Mouse (Mus musculus): Measurements from ENCODE around the gene Slc7a8. TPM values are rescaled to one million over a fixed set of nuclear protein-coding genes. Genes with fewer than 3 reads are reported as not detected.

The Slc7a8 gene
- polyA plus RNA-seq, 1 experiment from 2014 or later, result 4.9 TPM

- no peaks in the 10 kb centered on the region for H3K4me1 ChIP-seq (ENCODE audit: control insufficient read depth, low read depth, low read length)
- H3K4me3 ChIP-seq (ENCODE audit: low read depth, low read length), result no peak overlapping the region
- no peaks in the 10 kb centered on the region for H3K9me3 ChIP-seq (replicated peaks; ENCODE audit: control insufficient read depth, low read length)
- no peak overlapping the region for H3K9ac ChIP-seq (ENCODE audit: low read depth, low read length)
- H3K4me2 ChIP-seq (ENCODE audit: low read depth, low read length), result no peak overlapping the region
- H3K27me3 ChIP-seq (ENCODE audit: control insufficient read depth, insufficient read depth, low read depth, low read length), result no peaks in the 10 kb centered on the region
- no peak for ATAC-seq (ENCODE audit: low read depth)
- H3K36me3 ChIP-seq (ENCODE audit: control insufficient read depth, insufficient read depth), result no peaks in the 10 kb centered on the region
- 63% methylated on average over 14 of the region's 14 CpGs for WGBS (ENCODE audit: insufficient replicate concordance)
- no peak overlapping the region for H3K27ac ChIP-seq (ENCODE audit: low read length)
Observed at GRCm38 (mm10) chr14:54736555-54737552, 44.9 kb downstream of the Slc7a8 start.

- Histone ChIP-seq H3K4me3 (ENCODE audit: low read depth, low read length) (no peak overlapping the region), H3K27me3 (ENCODE audit: control insufficient read depth, insufficient read depth, low read depth, low read length) (no peaks in the 10 kb centered on the region), H3K4me2 (ENCODE audit: low read depth, low read length) (no peak overlapping the region), H3K36me3 (ENCODE audit: control insufficient read depth, insufficient read depth) (no peaks in the 10 kb centered on the region), H3K27ac (ENCODE audit: low read length) (no peak overlapping the region), H3K9ac (ENCODE audit: low read depth, low read length) (no peak overlapping the region), H3K9me3 (replicated peaks; ENCODE audit: control insufficient read depth, low read length) (no peaks in the 10 kb centered on the region), H3K4me1 (ENCODE audit: control insufficient read depth, low read depth, low read length) (no peaks in the 10 kb centered on the region)
- 39% methylated on average over 4 of the region's 4 CpGs for WGBS (ENCODE audit: insufficient replicate concordance)
- no peak for ATAC-seq (ENCODE audit: low read depth)
Observed at GRCm38 (mm10) chr14:54735221-54735620, 46.5 kb downstream of the Slc7a8 start.

- WGBS (ENCODE audit: insufficient replicate concordance), result 61% methylated on average over 4 of the region's 4 CpGs
Observed at GRCm38 (mm10) chr14:54734004-54734403, 47.7 kb downstream of the Slc7a8 start.

DNA sequence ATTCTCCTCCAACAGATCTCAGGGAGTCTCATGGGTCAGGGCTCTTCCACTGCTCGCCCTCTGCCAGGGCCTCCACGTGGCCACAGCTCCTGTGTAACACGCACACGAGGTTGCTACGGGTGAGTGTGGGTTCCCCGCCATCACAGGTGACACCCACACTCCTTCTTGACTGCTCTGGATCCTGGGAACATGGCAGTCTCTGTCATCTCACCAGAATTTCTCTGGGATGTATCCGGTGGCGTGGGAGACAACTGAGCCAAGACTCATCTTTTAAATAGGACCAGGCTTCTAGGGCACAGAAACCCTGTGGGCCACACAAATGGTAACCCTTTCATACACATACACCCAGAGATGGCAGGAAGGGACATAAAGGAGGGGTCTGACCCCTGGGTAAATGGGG lies 49.5 kb downstream of the Slc7a8 start:
- no peak for ATAC-seq (ENCODE audit: low read depth)
- Histone ChIP-seq H3K4me2 (ENCODE audit: low read depth, low read length) (no peak overlapping the region), H3K9ac (ENCODE audit: low read depth, low read length) (no peak overlapping the region), H3K4me1 (ENCODE audit: control insufficient read depth, low read depth, low read length) (no peaks in the 10 kb centered on the region), H3K9me3 (replicated peaks; ENCODE audit: control insufficient read depth, low read length) (no peaks in the 10 kb centered on the region), H3K4me3 (ENCODE audit: low read depth, low read length) (no peak overlapping the region), H3K27me3 (ENCODE audit: control insufficient read depth, insufficient read depth, low read depth, low read length) (no peaks in the 10 kb centered on the region), H3K27ac (ENCODE audit: low read length) (no peak overlapping the region), H3K36me3 (ENCODE audit: control insufficient read depth, insufficient read depth) (no peaks in the 10 kb centered on the region)
- WGBS (ENCODE audit: insufficient replicate concordance), result 67% methylated on average over 8 of the region's 8 CpGs

More at GRCm38 (mm10) chr14:54734004-54734403, 47.7 kb downstream of the Slc7a8 start:
- H3K27ac ChIP-seq (ENCODE audit: low read length), result no peak overlapping the region
- no peak for ATAC-seq (ENCODE audit: low read depth)
- no peaks in the 10 kb centered on the region for H3K27me3 ChIP-seq (ENCODE audit: control insufficient read depth, insufficient read depth, low read depth, low read length)
- no peaks in the 10 kb centered on the region for H3K36me3 ChIP-seq (ENCODE audit: control insufficient read depth, insufficient read depth)
- no peaks in the 10 kb centered on the region for H3K4me1 ChIP-seq (ENCODE audit: control insufficient read depth, low read depth, low read length)
- no peak overlapping the region for H3K4me2 ChIP-seq (ENCODE audit: low read depth, low read length)
- no peak overlapping the region for H3K4me3 ChIP-seq (ENCODE audit: low read depth, low read length)
- H3K9me3 ChIP-seq (replicated peaks; ENCODE audit: control insufficient read depth, low read length), result no peaks in the 10 kb centered on the region
- H3K9ac ChIP-seq (ENCODE audit: low read depth, low read length), result no peak overlapping the region

GRCm38 (mm10) chr14:54730305-54730704 lies 51.4 kb downstream of the Slc7a8 start:
- H3K27ac ChIP-seq (ENCODE audit: low read length), result no peak overlapping the region
- WGBS (ENCODE audit: insufficient replicate concordance), result 79% methylated on average over 6 of the region's 6 CpGs
- ATAC-seq (ENCODE audit: low read depth), result no peak
- no peak overlapping the region for H3K9ac ChIP-seq (ENCODE audit: low read depth, low read length)
- H3K4me3 ChIP-seq (ENCODE audit: low read depth, low read length), result no peak overlapping the region
- H3K36me3 ChIP-seq (ENCODE audit: control insufficient read depth, insufficient read depth), result no peaks in the 10 kb centered on the region
- no peak overlapping the region for H3K4me2 ChIP-seq (ENCODE audit: low read depth, low read length)
- H3K9me3 ChIP-seq (replicated peaks; ENCODE audit: control insufficient read depth, low read length), result no peaks in the 10 kb centered on the region
- H3K4me1 ChIP-seq (ENCODE audit: control insufficient read depth, low read depth, low read length), result no peaks in the 10 kb centered on the region
- no peaks in the 10 kb centered on the region for H3K27me3 ChIP-seq (ENCODE audit: control insufficient read depth, insufficient read depth, low read depth, low read length)

DNA sequence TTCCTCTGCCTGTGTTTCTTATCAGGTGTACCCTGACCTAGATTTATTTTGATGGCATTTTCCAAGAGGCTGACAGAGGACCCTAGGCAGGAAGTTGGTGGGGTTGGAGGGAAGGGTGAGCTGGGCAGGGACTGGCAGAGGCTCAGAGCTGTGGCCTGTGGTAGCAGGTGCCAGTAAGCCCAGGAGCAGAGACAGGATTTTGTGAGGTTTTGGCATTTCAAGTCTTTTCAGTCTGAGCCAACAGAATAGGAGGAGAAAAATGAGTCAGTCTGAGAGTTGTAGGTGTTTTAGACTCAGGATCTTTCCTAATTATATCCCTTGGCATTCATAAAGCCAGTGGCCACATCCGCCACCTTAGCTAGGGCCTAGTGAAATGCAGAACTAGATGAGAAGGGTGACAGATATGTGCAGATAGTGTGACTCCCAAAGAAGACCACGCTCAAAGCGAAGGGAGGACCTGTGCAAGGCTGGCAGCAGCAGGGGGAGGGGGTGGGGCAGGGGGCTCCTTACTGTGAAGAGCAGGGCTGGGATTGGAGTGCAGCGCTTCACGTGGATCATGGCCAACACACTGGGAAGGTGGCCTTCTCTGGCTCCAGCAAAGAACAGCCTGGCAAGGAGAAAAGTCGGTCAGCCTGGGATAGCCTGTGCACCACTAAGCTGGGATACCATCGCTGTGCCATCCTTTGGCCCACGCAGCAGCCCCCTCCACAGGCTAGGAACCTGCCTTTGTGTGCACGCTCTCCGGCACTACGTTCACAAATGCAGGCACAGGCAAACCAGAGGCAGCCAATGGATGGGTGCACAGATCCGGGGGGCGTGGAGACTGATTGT lies 52.7 kb downstream of the Slc7a8 start:
- H3K4me1 ChIP-seq (ENCODE audit: control insufficient read depth, low read depth, low read length), result no peaks in the 10 kb centered on the region
- no peaks in the 10 kb centered on the region for H3K27me3 ChIP-seq (ENCODE audit: control insufficient read depth, insufficient read depth, low read depth, low read length)
- no peak overlapping the region for H3K9ac ChIP-seq (ENCODE audit: low read depth, low read length)
- no peak overlapping the region for H3K27ac ChIP-seq (ENCODE audit: low read length)
- no peaks in the 10 kb centered on the region for H3K36me3 ChIP-seq (ENCODE audit: control insufficient read depth, insufficient read depth)
- no peaks in the 10 kb centered on the region for H3K9me3 ChIP-seq (replicated peaks; ENCODE audit: control insufficient read depth, low read length)
- ATAC-seq (ENCODE audit: low read depth), result no peak
- no peak overlapping the region for H3K4me2 ChIP-seq (ENCODE audit: low read depth, low read length)
- WGBS (ENCODE audit: insufficient replicate concordance), result 74% methylated on average over 13 of the region's 13 CpGs
- no peak overlapping the region for H3K4me3 ChIP-seq (ENCODE audit: low read depth, low read length)

DNA sequence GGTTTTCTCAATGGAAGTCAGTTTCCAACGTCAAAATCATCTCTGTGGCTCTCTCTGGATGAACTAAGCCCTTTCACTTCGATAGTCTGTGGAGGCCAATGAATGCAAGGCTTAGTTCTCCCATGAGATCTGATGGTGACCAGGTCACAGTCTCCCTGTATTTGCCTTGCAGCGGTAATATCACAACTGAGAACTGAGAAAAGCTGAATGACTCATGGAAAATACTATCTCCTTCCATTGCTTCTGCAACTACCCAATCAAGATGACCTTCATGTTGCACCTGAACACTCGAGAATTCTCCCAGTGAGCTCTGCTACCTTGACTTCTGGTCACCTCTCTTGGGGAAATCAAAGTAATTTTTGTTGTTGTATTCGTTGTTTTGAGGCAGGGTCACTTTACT lies 54.2 kb downstream of the Slc7a8 start:
- no peak overlapping the region for H3K4me2 ChIP-seq (ENCODE audit: low read depth, low read length)

GRCm38 (mm10) chr14:54724049-54724448 lies 57.7 kb downstream of the Slc7a8 start:
- WGBS (ENCODE audit: insufficient replicate concordance), result 26% methylated on average over 6 of the region's 6 CpGs
- Histone ChIP-seq H3K9me3 (replicated peaks; ENCODE audit: control insufficient read depth, low read length) (no peaks in the 10 kb centered on the region), H3K36me3 (ENCODE audit: control insufficient read depth, insufficient read depth) (no peaks in the 10 kb centered on the region), H3K4me1 (ENCODE audit: control insufficient read depth, low read depth, low read length) (no peaks in the 10 kb centered on the region), H3K27me3 (ENCODE audit: control insufficient read depth, insufficient read depth, low read depth, low read length) (no peaks in the 10 kb centered on the region), H3K9ac (ENCODE audit: low read depth, low read length) (no peak overlapping the region), H3K27ac (ENCODE audit: low read length) (no peak overlapping the region), H3K4me2 (ENCODE audit: low read depth, low read length) (no peak overlapping the region), H3K4me3 (ENCODE audit: low read depth, low read length) (no peak overlapping the region)
- ATAC-seq (ENCODE audit: low read depth), result no peak

More for the DNA sequence above, 54.2 kb downstream of the Slc7a8 start:
- H3K36me3 ChIP-seq (ENCODE audit: control insufficient read depth, insufficient read depth), result no peaks in the 10 kb centered on the region
- no peak overlapping the region for H3K4me3 ChIP-seq (ENCODE audit: low read depth, low read length)
- no peaks in the 10 kb centered on the region for H3K4me1 ChIP-seq (ENCODE audit: control insufficient read depth, low read depth, low read length)
- no peak overlapping the region for H3K27ac ChIP-seq (ENCODE audit: low read length)
- ATAC-seq (ENCODE audit: low read depth), result no peak
- WGBS (ENCODE audit: insufficient replicate concordance), result 56% methylated on average over 5 of the region's 5 CpGs
- no peaks in the 10 kb centered on the region for H3K27me3 ChIP-seq (ENCODE audit: control insufficient read depth, insufficient read depth, low read depth, low read length)
- no peak overlapping the region for H3K9ac ChIP-seq (ENCODE audit: low read depth, low read length)
- H3K9me3 ChIP-seq (replicated peaks; ENCODE audit: control insufficient read depth, low read length), result no peaks in the 10 kb centered on the region

Measured in liver, embryonic 16.5 days (tissue).